Comparison of ENCODE assay signal across 11 mouse cellular contexts in genomic region chr1:24107971-24108773, GRCm38 (mm10). TPM values are rescaled to one million over a fixed set of nuclear protein-coding genes. Genes with fewer than 3 reads are reported as not detected.
A peak's percentile ranks its signal among the peaks of the same experiment; 100 is the strongest.
DNase-seq lines count a peak whose midpoint lies in the region; ATAC-seq and TF ChIP-seq lines count a peak whose summit lies in the region.
"Had no signal": no experiment of that assay in that cellular context is flagged by ENCODE, and none has a peak within 500 bp of the region (broad histone marks: within the 10 kb centered on the region; RNA-seq: fewer than 3 reads in every experiment).

No protein-coding gene starts in this region.

- 0 out of 2 replicates have a peak overlapping the region, but pooled peaks have one; percentile 22 for H3K27ac ChIP-seq in heart, embryonic 10.5 days
- peak overlapping the region; percentile 73; the same call in 1 of the 2 replicates for H3K27ac ChIP-seq in kidney, adult 2 months (ENCODE audit: insufficient read depth, low read depth, low read length)
- H3K27ac ChIP-seq in liver, postnatal 0 days (ENCODE audit: low read depth) = peak overlapping the region; percentile 76
- H3K27ac ChIP-seq in gastrocnemius, adult 2 months = no peak overlapping the region
- H3K27ac ChIP-seq: heart, adult 2 months; neural tube, embryonic 15.5 days had no signal

- H3K4me2 ChIP-seq in liver, postnatal 0 days (ENCODE audit: low read depth, low read length) = peak overlapping the region; percentile 62

- DNase-seq in heart, embryonic 10.5 days (ENCODE audit: low spot score) = no peak
- no peak for DNase-seq in heart, postnatal 14 days
- DNase-seq in kidney, adult 2 months = peak; percentile 84
- DNase-seq in liver, postnatal 0 days = no peak
- no peak for DNase-seq in gastrocnemius, adult 2 months
- no peak for DNase-seq in layer of hippocampus, postnatal 14 days (ENCODE audit: low spot score in 2 of 2)
- DNase-seq: adrenal gland, postnatal 10 days; heart, adult 2 months had no signal

- H3K79me3 ChIP-seq in C2C12 (ENCODE audit: low read depth) = no peaks in the 10 kb centered on the region

- peaks cover 11% of the 10 kb centered on the region for H3K4me1 ChIP-seq in heart, embryonic 10.5 days
- peaks cover 8% of the 10 kb centered on the region; the same call in 1 of the 2 replicates for H3K4me1 ChIP-seq in kidney, adult 2 months (ENCODE audit: control insufficient read depth, insufficient read depth, low read length)
- H3K4me1 ChIP-seq in liver, postnatal 0 days (ENCODE audit: insufficient read depth) = 0 out of 2 replicates have a peak, but pooled peaks cover 2% of the 10 kb centered on the region

- TF ChIP-seq EP300 in liver, postnatal 0 days (IDR thresholded peaks at IDR 0.05; ENCODE audit: low read depth) = no peak

- TF ChIP-seq CTCF in C2C12 (IDR thresholded peaks at IDR 0.05; ENCODE audit: control insufficient read depth, insufficient read depth, insufficient read length) = no peak
- TF ChIP-seq CTCF in kidney, adult 2 months (conservative IDR thresholded peaks at IDR 0.05; ENCODE audit: insufficient read depth, insufficient read length, low read depth, low read length) = no peak
- no peak for TF ChIP-seq CTCF in liver, postnatal 0 days (IDR thresholded peaks at IDR 0.05; ENCODE audit: low read depth)
- TF ChIP-seq CTCF in gastrocnemius, adult 2 months (IDR thresholded peaks at IDR 0.05) = no peak

- no peaks in the 10 kb centered on the region for H3K79me2 ChIP-seq in C2C12 (ENCODE audit: control insufficient read depth, insufficient read depth)

- peak; percentile 77 for ATAC-seq in liver, postnatal 0 days
- no peak for ATAC-seq in megakaryocyte, adult 5-6 weeks (ENCODE audit: poor library complexity, severe bottlenecking)

- H3ac ChIP-seq in C2C12 (ENCODE audit: control insufficient read depth, insufficient read length, low read depth) = no peak overlapping the region

- H3K9ac ChIP-seq in liver, postnatal 0 days (replicated peaks) = no peak overlapping the region
- H3K9ac ChIP-seq: neural tube, embryonic 15.5 days had no signal

- intact Hi-C loops in heart, postnatal 14 days (cut with DNase I) = no loop called here
- intact Hi-C loops in gastrocnemius, adult 2 months (cut with DNase I) = no loop called here

- H3K27me3 ChIP-seq in heart, embryonic 10.5 days (ENCODE audit: insufficient read depth, poor library complexity, severe bottlenecking) = no peaks in the 10 kb centered on the region
- no peaks in the 10 kb centered on the region for H3K27me3 ChIP-seq in C2C12 (ENCODE audit: control insufficient read depth, insufficient read depth, insufficient read length)
- H3K27me3 ChIP-seq in kidney, adult 2 months (replicated peaks; ENCODE audit: control insufficient read depth, insufficient read depth, low read length) = no peaks in the 10 kb centered on the region
- no peaks in the 10 kb centered on the region for H3K27me3 ChIP-seq in liver, postnatal 0 days (ENCODE audit: insufficient read depth, low read length)
- H3K27me3 ChIP-seq: neural tube, embryonic 15.5 days had no signal

- H3K36me3 ChIP-seq in heart, embryonic 10.5 days = no peaks in the 10 kb centered on the region
- no peaks in the 10 kb centered on the region for H3K36me3 ChIP-seq in C2C12 (ENCODE audit: control insufficient read depth, insufficient read depth)
- H3K36me3 ChIP-seq in kidney, adult 2 months (ENCODE audit: control insufficient read depth, insufficient read depth, low read length) = no peaks in the 10 kb centered on the region
- H3K36me3 ChIP-seq in liver, postnatal 0 days (replicated peaks; ENCODE audit: insufficient read depth, low read length) = no peaks in the 10 kb centered on the region
- H3K36me3 ChIP-seq: neural tube, embryonic 15.5 days had no signal

- H3K4me3 ChIP-seq in heart, embryonic 10.5 days = no peak overlapping the region
- no peak overlapping the region for H3K4me3 ChIP-seq in C2C12 (ENCODE audit: insufficient read depth, poor library complexity, severe bottlenecking)
- no peak overlapping the region; the same call in 1 of the 2 replicates for H3K4me3 ChIP-seq in kidney, adult 2 months (ENCODE audit: insufficient read depth, low read depth, low read length)
- H3K4me3 ChIP-seq in liver, postnatal 0 days (ENCODE audit: low read depth, low read length) = peak overlapping the region; percentile 24
- H3K4me3 ChIP-seq in gastrocnemius, adult 2 months = no peak overlapping the region
- H3K4me3 ChIP-seq: heart, adult 2 months; neural tube, embryonic 15.5 days had no signal

- no peak for TF ChIP-seq POLR2A in kidney, adult 2 months (IDR thresholded peaks at IDR 0.05; ENCODE audit: low read depth, low read length)

- no peaks in the 10 kb centered on the region for H3K9me3 ChIP-seq in heart, embryonic 10.5 days
- no peaks in the 10 kb centered on the region for H3K9me3 ChIP-seq in liver, postnatal 0 days (ENCODE audit: low read length)
- H3K9me3 ChIP-seq: neural tube, embryonic 15.5 days had no signal

- WGBS in heart, embryonic 10.5 days = 37% methylated on average over 10 of the region's 10 CpGs
- 20% methylated on average over 10 of the region's 10 CpGs for WGBS in kidney, adult 2 months
- 35% methylated on average over 10 of the region's 10 CpGs for WGBS in liver, postnatal 0 days (ENCODE audit: insufficient replicate concordance)

TF ChIP-seq in C2C12, 6 proteins besides CTCF, POLR2A, EP300 and RAD21:
- TF ChIP-seq CEBPB (IDR thresholded peaks at IDR 0.05; ENCODE audit: low read depth) (peak; percentile 83), MYOD1 (IDR thresholded peaks at IDR 0.05; ENCODE audit: control insufficient read depth, insufficient read length, low read depth) (no peak)
TF ChIP-seq in C2C12: peak in this region for 1.

RNA-seq across cellular contexts. Expression of gene Fam135a, which starts 8.0 kb away (rescaled TPM):
- polyA plus RNA-seq in heart, embryonic 10.5 days (2016; fragmentation: Nextera tagmentation; extraction: Ambion mirVana) = 32.1 and 32.5 TPM in 2 replicates
- total RNA-seq in heart, postnatal 14 days (2021) = 10 to 100 TPM; 24.9 to 25.4 TPM
- 3.9 TPM for polyA plus RNA-seq in C2C12 (2012; fragmentation: generic; extraction: Trizol)
- polyA plus RNA-seq in kidney, adult 2 months (2012; rRNA removed) = 6.4 and 7.0 TPM in 2 replicates
- polyA plus RNA-seq in liver, postnatal 0 days (2015; fragmentation: Nextera tagmentation; extraction: Ambion mirVana) = 7.2 and 8.7 TPM in 2 replicates
- 1.5 and 1.7 TPM in 2 replicates for total RNA-seq in megakaryocyte, adult 5-6 weeks (2015)
- total RNA-seq in megakaryocyte, adult 5-6 weeks (2017) = 1.3 and 2.0 TPM in 2 replicates
- total RNA-seq in gastrocnemius, adult 2 months (2021) = 10 to 100 TPM; 18.4 to 19.9 TPM
- 10 to 100 TPM; 28.0 to 31.4 TPM for total RNA-seq in layer of hippocampus, postnatal 14 days (2021)

Comparison
In these comparisons a context has a peak if more than half of its experiments do, and no peak if none do; other contexts are left out.
1. RNA of gene Fam135a, which starts 8.0 kb away (total RNA-seq): 28.0 to 31.4 TPM in layer of hippocampus, postnatal 14 days, 24.9 to 25.4 TPM in heart, postnatal 14 days and 18.4 to 19.9 TPM in gastrocnemius, adult 2 months; 1.3 to 2.0 TPM in megakaryocyte, adult 5-6 weeks; every median in the first group is over 4 times any median in the second.